Mouse (Mus musculus) hindbrain, postnatal 0 days (tissue): ENCODE results near the gene Cttnbp2. TPM values are rescaled to one million over a fixed set of nuclear protein-coding genes. Genes with fewer than 3 reads are reported as not detected.
A peak's percentile ranks its signal among the peaks of the same experiment; 100 is the strongest.

ENCODE experiments used
- ATAC-seq: fragments of 200-750 bp; cut with Nextera tagmentation; 2 replicates; pipeline ENCODE4 v1.8.0; 2017; ENCODE audit warnings: mild to moderate bottlenecking, moderate TSS enrichment, moderate library complexity
- DNase-seq: peaks from one replicate; pipeline ENCODE4 v3.0.0-alpha.2; 2015; ENCODE audit warnings: low spot score
- H3K27ac ChIP-seq: fragments of 300-500 bp; sonication (generic); 2 replicates; pipeline ENCODE4 v1.5.1; 2014; ENCODE audit warnings: mild to moderate bottlenecking
- H3K27me3 ChIP-seq: fragments of 300-500 bp; sonication (generic); 2 replicates; pipeline ENCODE4 v1.6.1; 2014; ENCODE audit warnings: low read length, mixed read lengths; ENCODE audit not compliant: insufficient read depth
- H3K36me3 ChIP-seq: fragments of 300-500 bp; sonication (generic); 2 replicates; pipeline ENCODE4 v1.6.1; 2014; ENCODE audit warnings: low read length, mixed read lengths; ENCODE audit not compliant: insufficient read depth
- H3K4me1 ChIP-seq: fragments of 300-500 bp; sonication (generic); 2 replicates; pipeline ENCODE4 v1.6.1; 2014; ENCODE audit warnings: antibody characterized with exemption, low read length, mixed read lengths; ENCODE audit not compliant: insufficient read depth
- H3K4me2 ChIP-seq: fragments of 300-500 bp; sonication (generic); 2 replicates; pipeline ENCODE4 v1.6.1; 2014; ENCODE audit warnings: low read depth, mild to moderate bottlenecking, low read length, moderate library complexity, mixed read lengths
- H3K4me3 ChIP-seq: fragments of 300-500 bp; sonication (generic); 2 replicates; pipeline ENCODE4 v1.5.1; 2014; ENCODE audit warnings: low read length
- H3K9ac ChIP-seq: fragments of 300-500 bp; sonication (generic); replicated peaks from 2 replicates; pipeline ENCODE4 v1.6.1; 2014; ENCODE audit warnings: mild to moderate bottlenecking, low read length, moderate library complexity, mixed read lengths
- H3K9me3 ChIP-seq: fragments of 300-500 bp; sonication (generic); 2 replicates; pipeline ENCODE4 v1.6.1; 2016; ENCODE audit warnings: low read length, mixed read lengths
- CTCF ChIP-seq: IDR thresholded peaks from 2 replicates; pipeline ENCODE4 v1.5.1; 2016; ENCODE audit warnings: antibody characterized with exemption, control low read depth, low read depth
- WGBS: fragments of 180-500 bp; shearing (Covaris S2); extraction: QIAGEN DNeasy Blood & Tissue Kit; methylation state at CpG from one replicate; pipeline ENCODE4 v1.1.7; 2014; 5-methylcytosine and 5-hydroxymethylcytosine counted together
- polyA plus RNA-seq: library from polyadenylated mRNA; unstranded; fragments of >200 nt; fragmentation: Nextera tagmentation; extraction: Ambion mirVana; gene quantifications from 2 replicates; pipeline ENCODE4 v1.2.1, GENCODE M21; 2015
- total RNA-seq: library from RNA; depleted of rRNA; stranded (reverse); fragments of >200 nt; gene quantifications from 2 replicates; pipeline ENCODE4 v1.2.3, GENCODE M21; 2014

Cttnbp2 gene
- total and polyA plus RNA-seq, 2 experiments from 2014 or later, result 24.0 to 30.8 TPM

GRCm38 (mm10) chr6:18423112-18423511 is 91.5 kb downstream of the Cttnbp2 start:
- H3K4me2 ChIP-seq, result no peak overlapping the region
- no peak overlapping the region for H3K4me3 ChIP-seq
- TF ChIP-seq CTCF, result no peak
- WGBS, result 78% methylated on average over 6 of the region's 6 CpGs
- H3K36me3 ChIP-seq, result no peaks in the 10 kb centered on the region
- H3K4me1 ChIP-seq, result no peaks in the 10 kb centered on the region
- no peak for DNase-seq
- no peaks in the 10 kb centered on the region for H3K27me3 ChIP-seq
- H3K9me3 ChIP-seq, result no peaks in the 10 kb centered on the region
- H3K27ac ChIP-seq, result no peak overlapping the region
- no peak for ATAC-seq
- no peak overlapping the region for H3K9ac ChIP-seq

GRCm38 (mm10) chr6:18421561-18421960 is 93.1 kb downstream of the Cttnbp2 start:
- no peaks in the 10 kb centered on the region for H3K9me3 ChIP-seq
- TF ChIP-seq CTCF, result no peak
- H3K9ac ChIP-seq, result no peak overlapping the region
- DNase-seq (no peak), ATAC-seq (no peak)
- H3K4me1 ChIP-seq, result no peaks in the 10 kb centered on the region
- no peaks in the 10 kb centered on the region for H3K36me3 ChIP-seq
- H3K27me3 ChIP-seq, result no peaks in the 10 kb centered on the region
- no peak overlapping the region; the same call in 1 of the 2 replicates for H3K27ac ChIP-seq
- 62% methylated on average over 2 of the region's 2 CpGs for WGBS
- no peak overlapping the region for H3K4me3 ChIP-seq
- H3K4me2 ChIP-seq, result no peak overlapping the region

DNA sequence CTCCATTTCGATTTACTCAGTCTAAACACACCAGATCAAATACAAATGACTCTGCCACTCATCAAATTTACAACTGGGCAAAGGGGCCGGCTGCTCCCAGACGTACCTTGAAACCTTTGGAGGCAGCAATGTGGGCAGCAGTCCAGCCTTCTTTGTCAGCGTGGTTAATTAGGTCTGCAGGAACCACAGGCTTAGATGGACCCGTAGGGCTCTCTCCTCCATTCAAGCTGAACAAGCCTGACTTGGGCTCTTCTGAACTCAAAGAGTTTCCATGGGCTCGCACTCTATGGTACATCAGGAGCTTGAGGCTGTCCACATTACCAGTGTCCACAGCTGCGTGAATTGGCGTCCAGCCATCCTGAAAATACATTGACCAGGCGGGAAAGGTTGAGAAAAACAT is 94.0 kb downstream of the Cttnbp2 start:
- Histone ChIP-seq H3K4me2 (no peak overlapping the region), H3K36me3 (no peaks in the 10 kb centered on the region), H3K4me1 (no peaks in the 10 kb centered on the region), H3K27ac (no peak overlapping the region), H3K27me3 (no peaks in the 10 kb centered on the region), H3K9ac (no peak overlapping the region), H3K4me3 (no peak overlapping the region), H3K9me3 (no peaks in the 10 kb centered on the region)
- no peak for TF ChIP-seq CTCF
- 49% methylated on average over 9 of the region's 9 CpGs for WGBS
- DNase-seq, result peak; percentile 44
- peak; percentile 71; the same call in 1 of the 2 replicates for ATAC-seq

GRCm38 (mm10) chr6:18417866-18418454 is 96.7 kb downstream of the Cttnbp2 start:
- Histone ChIP-seq H3K36me3 (no peaks in the 10 kb centered on the region), H3K9ac (no peak overlapping the region), H3K4me1 (no peaks in the 10 kb centered on the region), H3K4me3 (no peak overlapping the region), H3K9me3 (no peaks in the 10 kb centered on the region), H3K4me2 (no peak overlapping the region), H3K27ac (no peak overlapping the region), H3K27me3 (no peaks in the 10 kb centered on the region)
- no peak for TF ChIP-seq CTCF
- no peak for ATAC-seq
- no peak for DNase-seq
- WGBS, result 73% methylated on average over 6 of the region's 6 CpGs

GRCm38 (mm10) chr6:18415961-18416360 is 98.7 kb downstream of the Cttnbp2 start:
- H3K4me3 ChIP-seq, result no peak overlapping the region
- H3K4me1 ChIP-seq, result no peaks in the 10 kb centered on the region
- H3K9me3 ChIP-seq, result no peaks in the 10 kb centered on the region
- no peak for ATAC-seq
- H3K9ac ChIP-seq, result no peak overlapping the region
- H3K27ac ChIP-seq, result no peak overlapping the region
- no peak for DNase-seq
- no peaks in the 10 kb centered on the region for H3K27me3 ChIP-seq
- WGBS, result 77% methylated on average over 4 of the region's 4 CpGs
- no peak for TF ChIP-seq CTCF
- no peak overlapping the region for H3K4me2 ChIP-seq
- H3K36me3 ChIP-seq, result peaks cover 4% of the 10 kb centered on the region; the same call in 1 of the 2 replicates

- no peak overlapping the region for H3K9ac ChIP-seq
- H3K36me3 ChIP-seq, result peaks cover 4% of the 10 kb centered on the region; the same call in 1 of the 2 replicates
- no peak overlapping the region for H3K4me2 ChIP-seq
- no peak overlapping the region for H3K4me3 ChIP-seq
- 95% methylated on average over 1 of the region's 1 CpGs for WGBS
- H3K27me3 ChIP-seq, result no peaks in the 10 kb centered on the region
- H3K4me1 ChIP-seq, result no peaks in the 10 kb centered on the region
- H3K9me3 ChIP-seq, result no peaks in the 10 kb centered on the region
- no peak for DNase-seq
- no peak for ATAC-seq
- H3K27ac ChIP-seq, result no peak overlapping the region
- TF ChIP-seq CTCF, result no peak
Observed at GRCm38 (mm10) chr6:18411505-18412225, 103.0 kb downstream of the Cttnbp2 start.

GRCm38 (mm10) chr6:18408445-18408844 is 106.2 kb downstream of the Cttnbp2 start:
- Histone ChIP-seq H3K9me3 (no peaks in the 10 kb centered on the region), H3K9ac (no peak overlapping the region), H3K4me1 (no peaks in the 10 kb centered on the region), H3K4me3 (no peak overlapping the region), H3K27me3 (no peaks in the 10 kb centered on the region), H3K36me3 (peaks cover 28% of the 10 kb centered on the region; the same call in 1 of the 2 replicates), H3K27ac (no peak overlapping the region), H3K4me2 (no peak overlapping the region)
- DNase-seq (no peak), ATAC-seq (no peak)
- 92% methylated on average over 7 of the region's 7 CpGs for WGBS
- TF ChIP-seq CTCF, result no peak
